Mouse (Mus musculus): ENCODE measurements around the gene Bbc3.

DNA sequence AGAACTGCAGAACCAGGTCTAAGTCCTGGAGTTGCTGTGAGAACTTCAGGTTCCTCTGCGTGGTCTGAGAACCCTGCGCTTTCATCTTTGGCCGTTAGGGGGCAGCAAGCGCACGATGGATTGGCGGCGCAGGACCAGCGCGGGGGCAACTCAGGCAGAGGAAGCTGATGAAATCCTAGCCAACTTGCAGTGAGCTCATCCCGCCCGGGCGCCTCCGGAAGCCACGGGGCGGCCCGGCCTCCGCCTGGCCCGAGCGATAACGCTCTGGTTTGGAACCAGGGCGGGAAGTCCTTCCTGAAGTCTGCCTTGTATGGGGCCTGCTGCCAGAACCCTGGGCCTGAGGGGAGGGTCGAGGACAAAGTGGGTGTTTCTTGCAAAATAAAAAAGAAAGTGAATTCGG lies 13.4 kb upstream of the Bbc3 start:
- peak; percentile 41; the same call in 1 of the 2 replicates for TF ChIP-seq POLR2A (IDR thresholded peaks at IDR 0.05; ENCODE audit: low read depth, low read length)
- peak; percentile 91 for TF ChIP-seq CTCF (IDR thresholded peaks at IDR 0.05; ENCODE audit: extremely low read depth, insufficient read length, insufficient replicate concordance, low read depth, low read length)

Data from small intestine, adult 2 months (tissue).